In the genomic region with DNA sequence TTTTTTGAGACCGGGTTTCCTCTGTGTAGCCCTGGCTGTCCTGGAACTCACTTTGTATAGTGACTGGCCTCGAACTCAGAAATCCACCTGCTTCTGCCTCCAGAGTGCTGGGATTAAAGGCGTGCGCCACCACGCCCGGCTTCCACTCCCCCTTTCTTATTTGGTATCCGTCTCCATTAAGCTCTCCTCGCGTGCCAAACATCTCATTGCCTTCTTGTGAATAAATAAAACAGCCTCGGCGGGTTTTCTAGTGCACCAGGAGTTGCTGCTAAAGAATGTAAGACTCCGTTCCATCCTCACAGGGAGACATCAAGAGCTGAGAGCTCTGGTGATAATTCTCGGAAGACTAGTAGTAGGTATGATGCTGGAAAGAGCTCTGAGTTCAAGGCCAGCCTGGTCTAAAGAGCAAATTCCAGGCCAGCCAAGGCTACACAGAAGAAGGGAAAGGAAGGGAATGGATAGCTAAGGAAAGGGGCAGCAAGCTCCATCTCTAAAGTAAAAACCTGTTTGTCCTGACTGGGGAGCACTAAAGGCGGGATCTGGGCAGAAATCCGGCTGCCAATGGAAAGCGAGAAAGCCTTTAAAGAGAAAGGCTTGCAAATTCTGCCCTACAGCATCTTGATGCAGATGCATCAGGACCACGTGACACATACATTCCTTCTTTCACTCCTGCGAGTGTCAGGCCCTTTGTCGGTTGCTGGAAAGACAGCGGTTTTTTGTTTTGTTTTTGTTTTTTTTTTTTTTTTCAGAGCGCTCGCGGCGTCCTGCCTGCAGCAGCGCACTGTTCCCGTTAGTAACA, we compare ENCODE assay signal across 9 mouse cellular contexts. TPM values are rescaled to one million over a fixed set of nuclear protein-coding genes. Genes with fewer than 3 reads are reported as not detected.
DNase-seq lines count a peak whose midpoint lies in the region; ATAC-seq and TF ChIP-seq lines count a peak whose summit lies in the region.
"Had no signal": no experiment of that assay in that cellular context is flagged by ENCODE, and none has a peak within 500 bp of the region (broad histone marks: within the 10 kb centered on the region; RNA-seq: fewer than 3 reads in every experiment).

No protein-coding gene starts in this region.

- 6% methylated on average over 26 of the region's 26 CpGs for WGBS in heart, embryonic 12.5 days
- 6% methylated on average over 26 of the region's 26 CpGs for WGBS in kidney, embryonic 16.5 days
- WGBS in liver, embryonic 12.5 days (ENCODE audit: insufficient replicate concordance), result 9% methylated on average over 26 of the region's 26 CpGs

- H3K36me3 ChIP-seq in ES-Bruce4 (ENCODE audit: control insufficient read depth, insufficient read depth, low read length, poor library complexity, severe bottlenecking) (no peaks in the 10 kb centered on the region), myocyte (ENCODE audit: control insufficient read depth, insufficient read depth) (no peaks in the 10 kb centered on the region)
- no peaks in the 10 kb centered on the region for H3K36me3 ChIP-seq in heart, embryonic 12.5 days
- no peaks in the 10 kb centered on the region for H3K36me3 ChIP-seq in kidney, embryonic 16.5 days (ENCODE audit: insufficient read depth, low read length)
- peaks cover 12% of the 10 kb centered on the region; the same call in 1 of the 2 replicates for H3K36me3 ChIP-seq in liver, embryonic 12.5 days

- TF ChIP-seq CTCF in ES-Bruce4 (IDR thresholded peaks at IDR 0.05; ENCODE audit: low read depth, low read length), result no peak

- TF ChIP-seq EP300 in ES-Bruce4 (IDR thresholded peaks at IDR 0.05; ENCODE audit: insufficient read depth, low read depth, low read length), result no peak

- ATAC-seq in heart, embryonic 12.5 days (ENCODE audit: insufficient number of reproducible peaks, low FRiP score), result peak; percentile 5; the same call in 1 of the 2 replicates
- peak; percentile 4; the same call in 1 of the 2 replicates for ATAC-seq in kidney, embryonic 16.5 days (ENCODE audit: low FRiP score, low TSS enrichment)
- peak; percentile 1; the same call in 1 of the 2 replicates for ATAC-seq in liver, embryonic 12.5 days

- no peaks in the 10 kb centered on the region for H3K9me3 ChIP-seq in ES-Bruce4 (replicated peaks; ENCODE audit: control insufficient read depth, insufficient read depth, low read length, poor library complexity, severe bottlenecking)
- H3K9me3 ChIP-seq in heart, embryonic 12.5 days (replicated peaks), result no peaks in the 10 kb centered on the region
- H3K9me3 ChIP-seq in kidney, embryonic 16.5 days (ENCODE audit: low read length), result no peaks in the 10 kb centered on the region
- H3K9me3 ChIP-seq in liver, embryonic 12.5 days (replicated peaks), result no peaks in the 10 kb centered on the region

- H3K4me1 ChIP-seq in ES-Bruce4 (ENCODE audit: control insufficient read depth, insufficient read depth, low read length), result no peaks in the 10 kb centered on the region
- H3K4me1 ChIP-seq in heart, embryonic 12.5 days (replicated peaks), result peaks cover 17% of the 10 kb centered on the region
- 0 out of 2 replicates have a peak, but pooled peaks cover 4% of the 10 kb centered on the region for H3K4me1 ChIP-seq in kidney, embryonic 16.5 days (ENCODE audit: insufficient read depth, low read length)
- H3K4me1 ChIP-seq in liver, embryonic 12.5 days, result peaks cover 56% of the 10 kb centered on the region

- peak overlapping the region; percentile 60; the same call in 1 of the 2 replicates for H3K27ac ChIP-seq in ES-Bruce4 (ENCODE audit: insufficient read depth, low read length)
- H3K27ac ChIP-seq in heart, embryonic 12.5 days (ENCODE audit: poor library complexity, severe bottlenecking), result peak overlapping the region; percentile 76
- peak overlapping the region; percentile 72 for H3K27ac ChIP-seq in kidney, embryonic 16.5 days (ENCODE audit: low read length)
- peak overlapping the region; percentile 93 for H3K27ac ChIP-seq in liver, embryonic 12.5 days

- H3K4me3 ChIP-seq in ES-Bruce4 (ENCODE audit: low read depth, low read length) (peak overlapping the region; percentile 66), myocyte (peak overlapping the region; percentile 80)
- H3K4me3 ChIP-seq in heart, embryonic 12.5 days, result peak overlapping the region; percentile 70
- H3K4me3 ChIP-seq in kidney, embryonic 16.5 days (ENCODE audit: low read length), result peak overlapping the region; percentile 71
- H3K4me3 ChIP-seq in liver, embryonic 12.5 days, result peak overlapping the region; percentile 77

- H3K27me3 ChIP-seq in ES-Bruce4 (ENCODE audit: control insufficient read depth, insufficient read depth, low read length, poor library complexity, severe bottlenecking) (no peaks in the 10 kb centered on the region; the same call in 1 of the 2 replicates), myocyte (ENCODE audit: control insufficient read depth, insufficient read depth, insufficient read length) (no peaks in the 10 kb centered on the region)
- no peaks in the 10 kb centered on the region for H3K27me3 ChIP-seq in heart, embryonic 12.5 days (replicated peaks)
- no peaks in the 10 kb centered on the region for H3K27me3 ChIP-seq in kidney, embryonic 16.5 days (ENCODE audit: insufficient read depth, low read length)
- no peaks in the 10 kb centered on the region for H3K27me3 ChIP-seq in liver, embryonic 12.5 days (replicated peaks)

- peak overlapping the region; percentile 94 for H3K4me2 ChIP-seq in heart, embryonic 12.5 days
- peak overlapping the region; percentile 93 for H3K4me2 ChIP-seq in kidney, embryonic 16.5 days (replicated peaks; ENCODE audit: low read depth, low read length)
- peak overlapping the region; percentile 84 for H3K4me2 ChIP-seq in liver, embryonic 12.5 days
- peak overlapping the region; percentile 92 for H3K4me2 ChIP-seq in myocyte (ENCODE audit: low read depth)

- H3ac ChIP-seq in myocyte (ENCODE audit: control insufficient read depth, insufficient read length), result peak overlapping the region; percentile 46

- DNase-seq in adrenal gland, adult 8-10 months, result peak; percentile 17
- DNase-seq in embryo, embryonic 11.5 days (ENCODE audit: low read depth, low spot score), result peak; percentile 7
- no peak for DNase-seq in natural killer cell, adult 2 months (ENCODE audit: low spot score in 2 of 2)

- H3K79me2 ChIP-seq in myocyte (ENCODE audit: control insufficient read depth, insufficient read depth), result no peaks in the 10 kb centered on the region

- TF ChIP-seq POLR2A in ES-Bruce4 (IDR thresholded peaks at IDR 0.05; ENCODE audit: insufficient read depth, low read length) (no peak), myocyte (IDR thresholded peaks at IDR 0.05; ENCODE audit: insufficient read length, low read depth) (no peak)

- H3K9ac ChIP-seq in ES-Bruce4 (ENCODE audit: low read depth, poor library complexity, severe bottlenecking), result peak overlapping the region; percentile 12
- H3K9ac ChIP-seq in heart, embryonic 12.5 days, result peak overlapping the region; percentile 64
- peak overlapping the region; percentile 69 for H3K9ac ChIP-seq in kidney, embryonic 16.5 days (replicated peaks; ENCODE audit: low read length)
- peak overlapping the region; percentile 80 for H3K9ac ChIP-seq in liver, embryonic 12.5 days

TF ChIP-seq in myocyte, 11 proteins besides CTCF, POLR2A, EP300 and RAD21:
- TF ChIP-seq E2F4 (IDR thresholded peaks at IDR 0.05; ENCODE audit: insufficient read depth), result no peak
- TF ChIP-seq USF1 (IDR thresholded peaks at IDR 0.05; ENCODE audit: low read depth), result peak; percentile 92
- TF ChIP-seq TCF12 (IDR thresholded peaks at IDR 0.05; ENCODE audit: insufficient read depth, poor library complexity, severe bottlenecking), result no peak
- no peak for TF ChIP-seq POLR2AphosphoS2 (IDR thresholded peaks at IDR 0.05; ENCODE audit: insufficient read length, low read depth)

RNA-seq across cellular contexts. Expression of a gene that starts 0.6 kb away (rescaled TPM):
- 30.0 and 30.5 TPM in 2 replicates for polyA plus RNA-seq in ES-Bruce4 (2011; ENCODE audit: insufficient read depth, insufficient read length, low read depth, missing spikeins)
- 100 to 1,000 TPM in 2 of 4 experiments, 10 to 100 TPM in 2; 83.1 to 149 (median 112) TPM for total RNA-seq in adrenal gland, adult 8-10 months (2022)
- 55.2 and 55.5 TPM in 2 replicates for polyA plus RNA-seq in heart, embryonic 12.5 days (2016; fragmentation: Nextera tagmentation; extraction: Ambion mirVana)
- polyA plus RNA-seq in kidney, embryonic 16.5 days (2015; fragmentation: Nextera tagmentation; extraction: Ambion mirVana), result 62.2 and 62.4 TPM in 2 replicates
- polyA plus RNA-seq in liver, embryonic 12.5 days (2016; fragmentation: Nextera tagmentation; extraction: Ambion mirVana), result 159 and 163 TPM in 2 replicates
- polyA plus RNA-seq in myocyte (2012; fragmentation: generic; extraction: Trizol), result 18.5 TPM

RNA-seq across cellular contexts. Expression of a gene that starts 47.9 kb away (rescaled TPM):
- polyA plus RNA-seq in ES-Bruce4 (2011; ENCODE audit: insufficient read depth, insufficient read length, low read depth, missing spikeins) (0.43 and 0.60 TPM in 2 replicates), myocyte (2012; fragmentation: generic; extraction: Trizol) (not detected)
- total RNA-seq in adrenal gland, adult 8-10 months (2022), result not detected
- polyA plus RNA-seq in heart, embryonic 12.5 days (2016; fragmentation: Nextera tagmentation; extraction: Ambion mirVana), result not detected in 2 replicates
- polyA plus RNA-seq in kidney, embryonic 16.5 days (2015; fragmentation: Nextera tagmentation; extraction: Ambion mirVana), result not detected in 2 replicates
- not detected in 2 replicates for polyA plus RNA-seq in liver, embryonic 12.5 days (2016; fragmentation: Nextera tagmentation; extraction: Ambion mirVana)
- total RNA-seq: left cerebral cortex, postnatal 10 days had no signal

RNA-seq across cellular contexts. Expression of a gene that starts 48.0 kb away (rescaled TPM):
- polyA plus RNA-seq in ES-Bruce4 (2011; ENCODE audit: insufficient read depth, insufficient read length, low read depth, missing spikeins), result 2.5 and 3.1 TPM in 2 replicates
- under 1 TPM in 1 of 4 experiments, not detected in 3; 0.09 TPM for total RNA-seq in adrenal gland, adult 8-10 months (2022)
- polyA plus RNA-seq in heart, embryonic 12.5 days (2016; fragmentation: Nextera tagmentation; extraction: Ambion mirVana), result not detected in 2 replicates
- not detected in 2 replicates for polyA plus RNA-seq in kidney, embryonic 16.5 days (2015; fragmentation: Nextera tagmentation; extraction: Ambion mirVana)
- polyA plus RNA-seq in liver, embryonic 12.5 days (2016; fragmentation: Nextera tagmentation; extraction: Ambion mirVana), result 0.05 TPM in 1 of 2 replicates, not detected in the other
- 0.07 TPM for polyA plus RNA-seq in myocyte (2012; fragmentation: generic; extraction: Trizol)

Comparison
In these comparisons a context has a peak if more than half of its experiments do, and no peak if none do; other contexts are left out.
1. H3K9ac ChIP-seq: peak in every context shown above with its lines; median percentile 80 in liver, embryonic 12.5 days; 69 in kidney, embryonic 16.5 days; 64 in heart, embryonic 12.5 days; 12 in ES-Bruce4.
2. DNase-seq: peak in adrenal gland, adult 8-10 months (single experiment) and embryo, embryonic 11.5 days (single experiment); none in natural killer cell, adult 2 months (0 of 2).
3. Peak in every context shown above with its lines, with median percentiles within 50 percentile points of each other: H3K27ac ChIP-seq, H3K4me3 ChIP-seq, ATAC-seq and H3K4me2 ChIP-seq.